Mouse (Mus musculus) bone marrow, adult 2 months (tissue): ENCODE measurements around the gene Tmem63a.
A peak's percentile ranks its signal among the peaks of the same experiment; 100 is the strongest.

Experiments
- CTCF ChIP-seq: fragments of 200-500 bp; IDR thresholded peaks from 2 replicates; pipeline ENCODE4 v1.5.1; 2011; ENCODE audit warnings: low read length, control low read depth; ENCODE audit not compliant: control insufficient read depth, insufficient read depth
- POLR2A ChIP-seq: fragments of 200-500 bp; IDR thresholded peaks from 2 replicates; pipeline ENCODE4 v1.6.1; 2011; ENCODE audit warnings: low read depth, mild to moderate bottlenecking, control low read depth, low read length, borderline replicate concordance; ENCODE audit not compliant: control insufficient read depth

DNA sequence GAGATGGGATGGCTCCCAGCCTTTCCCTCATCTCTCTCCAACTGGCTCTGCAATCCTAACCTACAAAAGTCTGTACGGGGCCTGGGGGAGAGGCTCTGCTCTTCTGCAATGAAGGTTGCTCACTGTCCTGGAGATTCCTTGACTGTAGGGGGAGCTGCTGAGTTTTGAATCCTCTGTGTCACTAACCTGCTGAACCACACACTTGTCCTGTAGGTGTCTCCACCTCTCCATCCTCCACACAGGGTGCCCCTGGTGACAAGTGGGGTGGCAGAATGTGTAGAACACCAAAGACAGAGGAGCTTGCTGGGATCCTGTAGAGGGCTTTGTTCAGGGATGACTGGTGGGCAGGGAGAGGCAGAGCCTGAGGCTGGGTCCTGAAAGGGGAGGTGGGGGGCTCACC lies 80.1 kb downstream of the Tmem63a start:
- peak; percentile 80 for TF ChIP-seq CTCF
- TF ChIP-seq POLR2A = no peak
